Mouse (Mus musculus): ENCODE measurements around the gene Tnc.

The Tnc gene

DNA sequence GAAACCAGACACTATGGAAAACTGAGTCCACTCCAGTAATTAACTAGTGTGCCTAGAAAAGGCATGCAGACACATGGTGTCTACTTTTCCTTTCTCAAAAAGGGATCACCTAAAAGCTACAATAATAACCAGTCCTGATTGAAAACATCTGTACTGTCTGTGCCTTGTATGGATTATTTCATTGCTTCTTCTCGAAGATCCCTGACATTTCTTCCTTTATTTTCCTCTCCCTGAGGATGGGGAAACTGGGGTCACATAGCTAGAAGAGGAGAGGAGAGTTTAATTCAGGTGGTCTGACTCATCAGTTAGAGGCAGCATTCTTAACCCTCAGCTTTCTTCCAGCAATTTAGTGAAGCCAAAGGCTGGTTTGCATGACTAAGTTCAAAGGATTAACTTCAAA is 17.3 kb downstream of the Tnc start:
- DNase-seq (ENCODE audit: extremely low read depth, insufficient read length, low spot score): no peak

DNA sequence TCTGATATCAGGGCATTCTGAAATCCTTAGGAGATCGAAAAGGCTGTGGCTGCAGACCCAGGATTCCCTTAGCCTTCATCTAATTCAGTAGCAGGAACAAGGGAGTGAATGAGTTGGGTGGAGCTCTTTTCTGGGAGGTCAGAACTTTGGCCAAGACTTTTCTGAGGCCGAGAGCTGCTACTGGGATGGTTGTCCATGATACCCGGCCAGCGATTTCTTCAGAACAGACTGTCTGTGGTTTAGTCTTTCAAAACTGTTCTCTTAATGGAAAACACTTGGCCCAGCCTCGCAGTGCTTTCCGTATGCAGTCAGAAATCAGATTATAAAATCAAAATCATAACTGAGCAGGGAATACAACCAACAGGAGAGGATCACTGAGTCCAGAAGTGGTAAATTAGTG is 21.2 kb downstream of the Tnc start:
- no peak for DNase-seq (ENCODE audit: extremely low read depth, insufficient read length, low spot score)

DNA sequence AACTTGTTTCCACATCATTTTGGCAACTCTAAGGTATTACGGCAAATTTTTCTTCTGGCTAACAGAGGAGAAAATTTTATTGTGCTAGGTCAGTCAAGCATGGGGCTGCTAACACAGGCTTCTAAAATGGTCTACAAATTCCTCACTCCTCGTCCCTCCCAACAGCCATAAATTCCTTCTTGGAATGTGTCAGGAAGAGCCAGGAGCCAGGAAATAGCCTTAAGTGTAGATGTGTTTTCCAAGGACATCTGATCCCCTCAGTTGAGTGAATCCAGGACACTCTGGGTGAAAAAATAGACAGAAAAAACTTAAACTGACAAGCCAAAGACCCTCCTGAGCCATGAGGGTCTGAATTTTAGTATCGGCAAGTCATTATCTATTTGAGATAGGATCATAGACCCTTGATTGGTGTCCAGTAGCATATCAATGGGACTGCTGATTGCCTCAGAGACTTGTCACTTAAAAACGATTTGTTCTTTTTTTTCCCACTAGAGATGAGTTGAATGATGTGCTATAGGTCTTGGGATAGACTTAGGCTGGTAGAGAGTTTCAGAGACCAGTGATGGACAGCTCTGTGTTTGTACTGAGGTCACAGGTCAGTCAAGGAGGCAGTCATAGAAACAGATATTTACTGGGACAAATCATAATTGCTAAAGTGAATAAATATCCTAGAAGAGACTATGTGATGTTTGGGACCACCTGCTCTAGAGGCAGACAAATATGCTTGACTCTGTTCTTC is 22.6 kb downstream of the Tnc start:
- DNase-seq (ENCODE audit: extremely low read depth, insufficient read length, low spot score): no peak

DNA sequence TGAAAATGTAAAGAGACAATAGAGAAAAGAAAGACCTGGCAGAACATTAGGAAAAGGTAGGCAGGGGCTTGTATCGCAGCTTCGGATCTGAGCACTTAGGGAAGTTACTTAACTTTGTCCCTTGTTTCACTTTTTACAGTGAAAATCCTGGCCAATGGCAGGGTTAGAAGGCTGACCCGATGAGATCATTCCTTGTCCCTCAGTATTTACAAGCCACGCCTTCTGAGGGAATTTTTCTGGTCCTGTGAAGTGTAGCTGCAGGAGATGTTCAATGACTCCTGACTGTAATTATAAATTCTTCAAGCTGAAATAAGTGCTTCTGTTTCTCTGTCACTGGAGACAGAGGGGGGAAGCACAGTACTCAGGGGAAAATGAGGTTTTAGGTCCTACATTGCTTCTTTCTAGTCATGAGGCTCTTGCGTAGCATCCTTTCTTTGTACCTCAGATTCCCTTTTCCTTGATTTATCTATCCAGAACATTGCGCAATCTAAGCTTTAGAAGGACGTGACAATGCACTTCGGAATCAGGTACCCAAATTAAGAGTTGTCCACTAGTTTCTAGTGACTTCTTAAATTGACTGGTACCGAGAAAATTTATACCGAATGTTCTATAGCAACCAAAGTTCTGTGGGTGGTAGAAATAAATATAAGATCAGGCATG is 25.8 kb downstream of the Tnc start:
- DNase-seq (ENCODE audit: extremely low read depth, insufficient read length, low spot score): no peak

DNA sequence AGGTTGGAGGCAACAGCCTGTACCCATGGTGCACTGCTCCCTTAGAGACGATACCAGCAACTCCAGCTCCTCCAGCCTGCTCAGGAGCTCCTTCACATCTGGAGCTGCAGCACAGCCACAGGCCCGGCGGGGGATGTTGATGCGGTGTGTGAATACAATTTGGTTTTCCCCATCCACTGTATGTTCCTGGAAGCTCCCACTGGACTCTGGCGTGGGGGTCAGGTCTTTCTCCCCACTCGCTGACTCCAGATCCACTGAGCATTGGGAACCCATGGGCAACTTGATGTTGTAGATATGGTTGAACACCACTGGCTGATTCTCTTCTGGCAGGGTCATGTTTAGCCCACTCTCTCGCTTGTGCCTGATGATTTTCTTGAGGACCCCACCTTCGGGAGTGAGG is 26.7 kb downstream of the Tnc start:
- no peak for DNase-seq (ENCODE audit: extremely low read depth, insufficient read length, low spot score)

DNA sequence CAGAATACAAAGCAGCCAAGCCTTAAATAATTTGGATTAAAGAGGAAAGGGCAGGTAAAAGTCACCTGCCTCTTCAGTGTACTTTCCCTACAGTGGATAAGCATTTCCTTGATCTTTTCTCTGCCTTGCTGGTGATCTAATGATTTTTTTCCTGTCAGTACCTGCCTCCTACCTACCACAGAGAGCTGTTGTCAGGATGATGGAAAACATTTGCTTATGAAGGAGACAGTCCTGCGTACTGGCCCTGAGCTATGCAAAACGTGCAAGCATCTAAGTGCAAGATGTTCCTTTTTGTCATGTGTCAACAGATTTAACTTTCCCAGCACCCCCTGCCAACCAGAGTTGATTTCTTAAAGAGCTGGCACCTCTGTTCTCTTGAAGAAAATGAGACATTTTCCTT is 35.5 kb downstream of the Tnc start:
- no peak for DNase-seq (ENCODE audit: extremely low read depth, insufficient read length, low spot score)

DNA sequence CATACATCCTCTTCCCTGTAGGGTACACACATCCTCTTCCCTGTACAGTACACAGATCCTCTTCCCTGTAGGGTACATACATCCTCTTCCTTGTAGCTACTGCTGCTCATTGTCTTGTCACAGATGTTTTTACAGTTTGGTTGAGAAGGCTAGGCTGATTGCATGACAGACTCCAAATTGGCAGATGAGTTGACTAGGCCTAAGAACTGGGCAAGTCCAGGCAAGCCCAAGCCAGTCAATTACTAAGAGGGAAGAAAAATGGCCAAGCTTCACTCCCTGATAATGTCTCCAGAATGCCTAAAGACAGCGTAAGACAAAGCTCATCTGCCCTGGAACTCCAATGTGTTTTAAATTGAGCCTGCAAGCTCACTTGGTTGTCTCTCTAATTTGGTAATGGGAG is 36.9 kb downstream of the Tnc start:
- DNase-seq (ENCODE audit: extremely low read depth, insufficient read length, low spot score): no peak

DNA sequence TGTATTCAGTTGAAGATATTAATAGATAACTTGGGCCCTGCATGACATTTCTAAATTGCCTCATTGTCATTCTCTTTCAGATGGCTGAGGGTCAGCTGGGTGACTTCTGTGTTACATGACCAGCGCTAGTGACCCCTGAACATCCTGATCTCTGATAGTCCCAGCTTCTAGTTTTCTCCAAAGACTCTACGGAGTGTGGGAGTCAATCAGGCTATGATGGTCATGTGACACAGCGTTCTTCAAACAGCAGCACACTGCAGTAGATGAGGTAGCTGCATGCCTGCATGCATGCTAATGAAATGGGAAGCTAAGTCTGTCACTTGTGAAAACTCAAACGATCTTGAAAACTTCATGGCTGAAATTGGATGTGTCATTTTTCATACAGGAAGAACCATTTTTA is 41.6 kb downstream of the Tnc start:
- DNase-seq (ENCODE audit: extremely low read depth, insufficient read length, low spot score): no peak

DNA sequence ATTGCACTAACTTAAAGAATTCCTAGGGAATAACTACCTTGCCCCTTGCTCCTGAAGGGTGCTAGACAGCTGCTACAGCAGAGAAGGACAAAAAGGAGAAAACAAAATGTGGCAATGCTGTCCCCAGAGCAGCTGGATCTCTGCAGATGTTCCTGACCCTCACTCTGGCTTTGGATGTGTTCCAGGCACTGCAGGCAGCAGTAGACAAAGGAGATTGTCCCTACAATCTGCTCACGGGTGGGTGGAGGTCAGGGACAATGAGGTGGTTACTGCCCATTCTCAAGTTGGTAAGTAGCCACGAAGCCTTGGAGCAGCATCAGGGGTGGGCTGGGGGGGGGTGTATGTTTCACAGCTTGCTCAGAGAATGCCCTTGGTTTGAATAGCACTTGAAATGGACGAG is 43.1 kb downstream of the Tnc start:
- DNase-seq (ENCODE audit: extremely low read depth, insufficient read length, low spot score): no peak

DNA sequence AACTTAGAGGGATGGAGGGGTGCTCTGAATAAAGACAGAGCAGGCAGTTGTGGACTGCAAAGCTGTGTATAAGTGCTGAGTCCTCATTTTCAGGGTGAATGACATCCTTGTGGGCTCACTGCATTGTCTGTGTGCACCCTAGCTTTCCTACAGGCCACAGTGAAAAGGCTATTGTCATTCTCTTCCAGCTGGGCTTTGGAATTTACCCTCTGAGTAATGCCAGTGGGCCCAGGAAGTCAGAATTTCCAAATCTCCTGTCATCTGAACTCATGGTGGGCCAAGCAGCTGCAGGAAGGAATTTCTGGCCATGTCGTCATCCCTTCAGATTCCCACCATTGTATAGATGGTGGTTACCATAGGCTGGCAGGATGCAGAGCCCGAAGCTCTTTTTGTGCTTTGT is 44.6 kb downstream of the Tnc start:
- no peak for DNase-seq (ENCODE audit: extremely low read depth, insufficient read length, low spot score)

DNA sequence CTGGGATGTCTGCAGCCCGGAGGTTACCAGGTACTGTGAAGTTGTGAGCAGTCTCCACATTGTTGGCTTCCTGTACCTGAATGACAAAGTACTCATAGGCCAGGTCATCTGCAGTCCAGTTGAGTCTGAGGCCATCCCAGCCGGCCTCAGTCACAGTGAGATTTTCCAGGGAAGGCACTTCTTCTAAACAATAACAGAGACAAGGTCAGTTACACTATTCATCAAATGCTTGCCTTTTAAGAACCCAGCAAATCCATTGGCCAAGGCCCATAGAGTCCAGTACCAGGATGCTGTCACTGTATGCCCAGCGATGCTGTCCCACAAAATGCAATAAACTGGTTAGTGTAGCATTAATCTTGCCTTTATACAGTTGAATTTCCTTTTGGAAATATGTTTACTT is 46.0 kb downstream of the Tnc start:
- DNase-seq (ENCODE audit: extremely low read depth, insufficient read length, low spot score): no peak

DNA sequence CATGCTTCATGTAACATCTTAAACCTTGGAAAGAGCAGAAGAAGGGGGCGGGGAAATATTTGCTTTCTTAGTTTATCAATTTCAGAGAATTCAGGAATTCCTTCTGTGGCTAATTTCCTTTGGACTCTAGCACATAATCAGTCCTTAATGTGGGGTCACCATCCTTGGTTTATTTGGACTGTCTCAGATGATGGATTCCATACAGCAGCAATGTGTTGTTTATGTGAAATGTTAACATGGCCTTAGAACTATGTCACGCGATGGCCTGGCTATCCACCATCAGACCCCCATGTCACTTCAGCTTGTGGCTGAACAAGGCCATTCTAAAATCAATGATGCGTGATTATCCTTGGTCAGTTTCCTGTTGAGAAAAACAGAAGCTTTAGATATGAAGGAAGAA is 46.5 kb downstream of the Tnc start:
- no peak for DNase-seq (ENCODE audit: extremely low read depth, insufficient read length, low spot score)

DNA sequence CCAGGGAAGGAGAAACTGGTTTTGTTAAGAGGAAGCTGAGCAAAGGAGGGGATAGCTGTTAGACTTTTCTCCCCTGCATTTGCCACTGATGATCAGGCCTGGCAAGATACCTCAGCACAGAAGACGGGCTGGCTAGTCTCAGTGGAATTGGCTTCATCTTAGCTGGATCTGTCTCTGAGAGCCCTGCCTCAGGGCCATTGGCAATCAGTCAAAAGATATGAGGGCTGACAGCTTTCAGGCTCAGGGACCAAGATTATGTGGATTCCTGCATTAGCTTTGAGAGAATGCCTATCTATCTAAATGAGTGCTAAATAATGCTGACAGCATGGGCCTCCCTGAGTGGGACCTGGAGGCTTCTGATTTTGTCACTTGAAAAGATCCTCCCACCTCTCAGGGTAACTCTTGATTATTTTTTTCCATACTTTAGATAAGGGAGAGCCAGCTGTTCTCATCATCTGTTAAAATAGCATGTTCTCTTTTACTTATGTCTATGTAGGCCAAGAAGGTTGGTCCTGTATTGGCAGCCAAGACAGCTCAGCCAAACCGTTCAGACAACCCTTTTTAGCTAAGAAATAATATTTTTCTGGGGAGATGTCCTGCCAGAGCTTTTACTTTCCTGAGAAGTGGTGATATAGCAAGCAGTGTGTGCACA is 53.2 kb downstream of the Tnc start:
- DNase-seq (ENCODE audit: extremely low read depth, insufficient read length, low spot score): no peak

DNA sequence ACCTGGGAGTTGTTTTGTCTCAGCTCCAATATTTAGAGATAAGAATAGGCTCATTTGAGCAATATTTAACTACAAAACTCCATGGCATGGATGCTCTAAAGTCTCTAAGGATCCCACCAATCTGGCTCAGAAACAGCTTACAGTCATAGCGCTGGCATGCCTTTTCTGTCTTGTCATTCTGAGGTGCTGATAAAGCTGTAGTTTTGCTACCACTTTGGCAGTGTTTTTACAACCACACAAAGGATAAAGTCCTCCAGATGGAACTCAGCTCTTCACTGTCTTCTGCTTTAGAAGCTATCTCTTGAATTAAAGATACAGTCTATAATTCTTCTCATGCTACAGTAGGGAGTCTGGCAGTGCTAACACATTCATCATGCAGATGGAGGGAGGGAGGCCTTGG is 56.6 kb downstream of the Tnc start:
- DNase-seq (ENCODE audit: extremely low read depth, insufficient read length, low spot score): no peak

DNA sequence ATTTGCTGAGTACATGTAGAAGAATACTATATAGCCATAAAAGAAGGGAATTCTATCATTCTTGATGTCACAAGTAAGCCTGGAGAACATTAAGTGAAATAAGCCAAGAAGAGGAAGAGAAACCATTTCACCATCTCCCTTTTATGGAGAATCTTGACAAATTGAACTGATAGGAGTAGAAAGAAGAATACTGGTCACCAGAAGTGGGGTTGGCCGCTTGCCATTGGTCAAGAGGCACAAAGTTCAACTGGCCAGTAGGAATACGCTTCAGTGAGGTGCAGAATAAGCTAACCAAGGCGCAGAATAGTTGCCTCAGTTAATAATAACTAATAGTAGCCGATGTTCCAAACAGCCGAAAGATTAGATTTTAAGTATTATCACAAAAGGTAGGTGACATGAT is 58.7 kb downstream of the Tnc start:
- DNase-seq (ENCODE audit: extremely low read depth, insufficient read length, low spot score): no peak

DNA sequence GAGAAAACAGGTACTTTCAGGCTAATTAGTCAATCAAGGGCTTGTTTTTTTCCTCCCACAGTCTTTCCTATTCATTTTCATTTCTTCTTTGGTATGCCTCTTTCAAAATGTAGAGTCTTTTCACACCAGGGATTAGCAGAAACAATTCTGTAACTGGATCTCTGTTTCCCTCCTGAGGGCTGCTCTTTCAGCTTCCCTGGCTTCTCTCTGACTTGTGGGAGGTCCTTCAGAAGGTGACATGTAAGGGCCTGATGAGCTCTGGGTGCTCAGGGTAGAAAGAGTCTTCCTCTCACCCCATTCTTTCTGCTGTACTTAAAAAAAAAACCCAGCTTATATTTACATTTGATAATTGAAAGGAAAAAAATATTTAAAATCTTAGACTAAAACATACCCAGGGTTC is 60.2 kb downstream of the Tnc start:
- no peak for DNase-seq (ENCODE audit: extremely low read depth, insufficient read length, low spot score)

DNA sequence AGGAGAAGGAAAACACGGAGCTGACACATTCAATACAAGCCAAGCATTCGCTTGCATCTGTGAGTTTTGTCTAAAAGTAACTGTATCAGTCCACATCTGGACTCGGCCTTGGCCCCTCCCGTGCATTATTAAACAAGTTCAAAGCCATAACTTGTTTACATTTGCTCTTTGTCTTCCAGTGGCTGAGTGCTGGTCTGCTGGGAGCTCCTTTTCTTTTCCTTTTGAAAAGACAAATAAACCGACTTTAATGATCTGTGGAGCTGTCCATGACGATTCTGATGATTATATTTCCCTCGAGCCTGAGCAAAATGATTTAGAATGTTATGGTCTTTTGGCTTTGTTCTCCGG is 63.7 kb downstream of the Tnc start:
- DNase-seq (ENCODE audit: extremely low read depth, insufficient read length, low spot score): no peak

DNA sequence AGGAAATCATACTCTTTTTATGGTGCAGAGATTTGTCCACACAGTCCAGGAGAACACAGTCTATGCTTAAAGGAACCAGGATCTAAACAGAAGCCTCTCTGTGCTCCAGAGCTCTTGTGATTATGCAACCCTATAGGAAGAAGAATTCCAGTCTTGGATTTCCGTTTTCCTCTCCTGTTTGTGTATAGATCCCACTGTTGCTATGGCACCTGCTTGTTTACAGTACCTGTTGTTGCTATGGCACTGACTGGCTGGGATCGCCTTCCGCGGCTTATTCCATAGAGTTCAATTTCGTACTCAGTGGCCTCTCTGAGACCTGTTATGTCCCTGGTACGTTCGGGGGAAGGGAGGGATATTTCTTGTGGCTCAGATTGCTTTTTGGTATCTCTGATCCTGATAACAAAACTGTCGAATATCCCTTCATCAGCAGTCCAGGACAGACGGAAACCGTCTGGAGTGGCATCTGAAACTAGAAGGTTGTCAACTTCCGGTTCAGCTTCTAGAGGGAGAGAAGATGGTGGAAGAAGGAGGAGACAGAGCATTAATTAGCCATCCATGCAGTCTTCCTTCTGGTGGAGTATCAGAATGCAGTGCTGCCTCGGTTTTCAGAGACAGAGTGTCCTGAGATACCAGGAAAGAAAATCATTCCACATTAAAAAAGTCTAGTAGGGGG is 64.3 kb downstream of the Tnc start:
- DNase-seq (ENCODE audit: extremely low read depth, insufficient read length, low spot score): no peak

DNA sequence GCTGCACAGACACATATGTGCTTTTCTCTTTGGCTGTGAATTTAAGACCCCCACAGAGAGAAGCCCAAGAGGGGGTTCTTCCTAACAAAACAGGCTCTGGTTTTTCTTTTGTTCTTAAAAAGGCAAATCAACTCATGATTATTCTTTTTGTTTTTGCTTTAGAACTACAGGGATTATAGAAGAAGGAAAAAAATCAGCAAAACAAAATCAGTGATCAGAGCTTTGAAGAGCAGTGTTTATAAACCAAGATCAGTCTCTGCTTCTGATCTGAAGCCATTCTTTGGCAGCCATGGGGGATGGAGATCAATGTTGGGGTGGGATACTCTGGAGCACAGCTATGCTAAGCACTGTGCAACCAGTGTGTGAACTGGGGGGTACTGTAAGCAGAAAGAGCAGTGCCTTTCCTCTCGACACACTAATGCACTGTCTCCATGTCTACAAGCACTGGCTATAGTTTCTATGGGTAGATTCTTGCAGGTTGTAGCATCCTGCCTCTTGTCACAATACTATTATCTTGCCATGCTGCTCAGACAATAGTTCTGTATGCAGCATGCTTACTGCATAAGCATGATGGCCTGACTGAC is 66.5 kb downstream of the Tnc start:
- DNase-seq (ENCODE audit: extremely low read depth, insufficient read length, low spot score): no peak

DNA sequence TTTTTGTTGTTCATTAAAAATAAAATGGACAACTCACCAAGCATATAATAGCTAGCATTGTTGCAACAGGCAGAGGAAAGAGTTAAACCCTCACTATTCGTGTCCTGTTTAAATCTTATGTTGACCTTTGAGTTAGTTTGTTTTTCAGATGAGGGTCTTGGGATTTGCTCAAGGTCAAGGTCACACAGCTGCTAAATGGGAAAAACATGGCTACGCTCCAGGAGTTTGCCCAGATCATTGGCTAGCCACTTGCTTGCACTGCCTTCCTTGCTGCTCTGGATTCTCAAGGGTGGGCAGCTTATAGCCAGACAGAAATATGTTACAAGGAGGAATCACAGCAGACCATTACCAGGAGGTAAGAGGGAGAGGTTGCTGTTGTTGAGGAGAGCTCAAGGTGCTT is 67.2 kb downstream of the Tnc start:
- DNase-seq (ENCODE audit: extremely low read depth, insufficient read length, low spot score): no peak

DNA sequence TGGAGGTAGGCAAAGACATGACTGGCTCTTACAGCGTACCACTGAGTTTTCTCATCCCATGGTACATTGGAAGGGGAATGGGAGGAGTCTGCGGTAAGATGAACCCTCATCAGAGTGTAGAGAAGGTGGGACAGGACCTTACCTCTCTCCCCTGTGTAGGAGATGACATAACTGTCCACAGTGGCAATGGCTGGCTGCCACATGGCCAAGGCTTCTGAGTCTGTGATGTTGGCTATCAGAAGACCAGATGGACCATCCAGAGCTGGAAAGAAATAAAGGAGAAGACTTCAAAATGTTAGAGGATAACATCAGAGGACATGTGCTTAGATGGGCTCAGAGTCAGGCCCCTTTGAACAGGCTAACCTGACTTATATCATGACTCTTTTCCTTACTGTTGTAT is 74.3 kb downstream of the Tnc start:
- no peak for DNase-seq (ENCODE audit: extremely low read depth, insufficient read length, low spot score)
